Mouse (Mus musculus): Measurements from ENCODE around the gene Mycbp2. TPM values are rescaled to one million over a fixed set of nuclear protein-coding genes. Genes with fewer than 3 reads are reported as not detected.

Mycbp2 gene
- polyA plus RNA-seq, 1 experiment from 2014 or later = 38.0 TPM

- DNase-seq (ENCODE audit: low spot score) (no peak), ATAC-seq (no peak)
- H3K36me3 ChIP-seq (ENCODE audit: control insufficient read depth, insufficient read depth, low read length) = peaks cover 51% of the 10 kb centered on the region
Observed at GRCm38 (mm10) chr14:103093236-103093635, 253.4 kb downstream of the Mycbp2 start.

GRCm38 (mm10) chr14:103088624-103089023, 258.0 kb downstream of the Mycbp2 start:
- Histone ChIP-seq H3K27ac (ENCODE audit: low read depth, low read length) (no peak overlapping the region), H3K9me3 (replicated peaks; ENCODE audit: control insufficient read depth, low read length) (no peaks in the 10 kb centered on the region), H3K9ac (ENCODE audit: low read length) (no peak overlapping the region), H3K4me3 (ENCODE audit: low read depth, low read length) (no peak overlapping the region), H3K4me1 (ENCODE audit: control insufficient read depth, insufficient read depth, low read length) (no peaks in the 10 kb centered on the region), H3K27me3 (replicated peaks; ENCODE audit: control insufficient read depth, insufficient read depth, low read length) (no peaks in the 10 kb centered on the region), H3K4me2 (ENCODE audit: low read length) (no peak overlapping the region), H3K36me3 (ENCODE audit: control insufficient read depth, insufficient read depth, low read length) (peaks cover 72% of the 10 kb centered on the region)
- WGBS = 75% methylated on average over 6 of the region's 6 CpGs
- DNase-seq (ENCODE audit: low spot score) (peak; percentile 63), ATAC-seq (no peak; the same call in 1 of the 2 replicates)

More at GRCm38 (mm10) chr14:103093236-103093635, 253.4 kb downstream of the Mycbp2 start:
- Histone ChIP-seq H3K4me2 (ENCODE audit: low read length) (no peak overlapping the region), H3K9ac (ENCODE audit: low read length) (no peak overlapping the region), H3K27me3 (replicated peaks; ENCODE audit: control insufficient read depth, insufficient read depth, low read length) (no peaks in the 10 kb centered on the region), H3K4me1 (ENCODE audit: control insufficient read depth, insufficient read depth, low read length) (peaks cover 17% of the 10 kb centered on the region), H3K9me3 (replicated peaks; ENCODE audit: control insufficient read depth, low read length) (no peaks in the 10 kb centered on the region), H3K27ac (ENCODE audit: low read depth, low read length) (no peak overlapping the region), H3K4me3 (ENCODE audit: low read depth, low read length) (no peak overlapping the region)
- WGBS = 87% methylated on average over 3 of the region's 3 CpGs

DNA sequence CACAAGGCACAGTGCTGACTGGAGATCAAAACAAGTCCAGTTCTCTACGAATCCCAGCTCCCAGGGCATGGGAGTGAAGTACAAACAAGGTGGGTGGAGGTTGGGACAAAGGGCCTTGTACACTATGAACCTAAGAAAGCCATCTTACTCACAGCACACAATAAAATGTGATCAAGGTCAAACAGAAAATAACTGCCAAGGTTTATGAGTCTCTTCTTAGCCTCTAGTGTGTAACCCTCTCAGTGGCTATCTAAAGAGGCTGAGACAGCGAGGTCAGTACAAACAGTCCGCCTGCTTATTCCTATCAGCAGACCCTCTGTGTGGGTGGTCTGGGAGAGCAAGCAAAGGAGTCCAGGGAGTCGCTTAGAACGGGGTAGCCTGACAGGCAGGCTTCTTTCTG, 258.8 kb downstream of the Mycbp2 start:
- ATAC-seq (no peak), DNase-seq (ENCODE audit: low spot score) (no peak)
- Histone ChIP-seq H3K36me3 (ENCODE audit: control insufficient read depth, insufficient read depth, low read length) (peaks cover 70% of the 10 kb centered on the region), H3K27me3 (replicated peaks; ENCODE audit: control insufficient read depth, insufficient read depth, low read length) (no peaks in the 10 kb centered on the region), H3K27ac (ENCODE audit: low read depth, low read length) (no peak overlapping the region), H3K4me1 (ENCODE audit: control insufficient read depth, insufficient read depth, low read length) (no peaks in the 10 kb centered on the region), H3K9me3 (replicated peaks; ENCODE audit: control insufficient read depth, low read length) (no peaks in the 10 kb centered on the region), H3K4me2 (ENCODE audit: low read length) (no peak overlapping the region), H3K9ac (ENCODE audit: low read length) (no peak overlapping the region), H3K4me3 (ENCODE audit: low read depth, low read length) (no peak overlapping the region)
- 92% methylated on average over 5 of the region's 5 CpGs for WGBS

- no peaks in the 10 kb centered on the region for H3K27me3 ChIP-seq (replicated peaks; ENCODE audit: control insufficient read depth, insufficient read depth, low read length)
- no peaks in the 10 kb centered on the region for H3K4me1 ChIP-seq (ENCODE audit: control insufficient read depth, insufficient read depth, low read length)
- no peak overlapping the region for H3K4me2 ChIP-seq (ENCODE audit: low read length)
- H3K27ac ChIP-seq (ENCODE audit: low read depth, low read length) = no peak overlapping the region
- H3K9me3 ChIP-seq (replicated peaks; ENCODE audit: control insufficient read depth, low read length) = no peaks in the 10 kb centered on the region
- DNase-seq (ENCODE audit: low spot score) (no peak), ATAC-seq (no peak)
- H3K36me3 ChIP-seq (ENCODE audit: control insufficient read depth, insufficient read depth, low read length) = peaks cover 67% of the 10 kb centered on the region
- H3K9ac ChIP-seq (ENCODE audit: low read length) = no peak overlapping the region
- H3K4me3 ChIP-seq (ENCODE audit: low read depth, low read length) = no peak overlapping the region
- WGBS = 99% methylated on average over 4 of the region's 4 CpGs
Observed at GRCm38 (mm10) chr14:103086671-103087324, 259.8 kb downstream of the Mycbp2 start.

DNA sequence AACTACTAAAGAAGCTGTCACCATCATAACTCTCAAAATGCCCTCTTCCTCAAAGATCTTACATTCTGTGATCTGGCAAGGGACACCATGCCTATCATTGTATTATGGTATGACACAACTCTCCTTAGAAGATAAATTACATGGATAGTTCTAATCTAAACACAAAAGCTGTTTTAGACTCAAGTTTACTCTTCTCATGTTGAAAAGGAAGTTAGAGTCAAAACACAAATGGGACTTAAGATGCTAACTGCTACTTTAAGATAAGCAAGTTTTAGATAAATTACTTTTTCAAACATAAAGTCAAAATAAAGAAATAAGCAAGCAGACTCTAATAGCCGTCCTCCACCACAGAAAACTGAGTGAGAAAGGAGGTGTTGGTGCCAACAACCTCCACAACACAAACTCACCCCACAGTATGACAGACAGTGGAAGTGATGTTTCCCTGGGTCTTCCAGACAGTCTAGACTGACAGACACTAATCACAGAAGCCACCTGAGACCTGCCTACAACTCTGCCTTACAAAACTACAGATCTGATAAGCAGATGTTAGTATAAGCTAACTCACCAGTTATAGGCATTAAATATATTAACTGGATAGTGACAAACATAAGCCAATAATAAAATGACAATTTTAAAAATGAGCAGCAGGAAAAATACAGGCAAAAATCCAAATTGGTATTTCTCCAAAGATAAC, 260.6 kb downstream of the Mycbp2 start:
- Histone ChIP-seq H3K36me3 (ENCODE audit: control insufficient read depth, insufficient read depth, low read length) (peaks cover 62% of the 10 kb centered on the region), H3K4me2 (ENCODE audit: low read length) (no peak overlapping the region), H3K9me3 (replicated peaks; ENCODE audit: control insufficient read depth, low read length) (no peaks in the 10 kb centered on the region), H3K4me1 (ENCODE audit: control insufficient read depth, insufficient read depth, low read length) (no peaks in the 10 kb centered on the region), H3K9ac (ENCODE audit: low read length) (no peak overlapping the region), H3K4me3 (ENCODE audit: low read depth, low read length) (no peak overlapping the region), H3K27ac (ENCODE audit: low read depth, low read length) (no peak overlapping the region), H3K27me3 (replicated peaks; ENCODE audit: control insufficient read depth, insufficient read depth, low read length) (no peaks in the 10 kb centered on the region)
- WGBS = 85% methylated on average over 1 of the region's 1 CpGs
- ATAC-seq = no peak
- no peak for DNase-seq (ENCODE audit: low spot score)

DNA sequence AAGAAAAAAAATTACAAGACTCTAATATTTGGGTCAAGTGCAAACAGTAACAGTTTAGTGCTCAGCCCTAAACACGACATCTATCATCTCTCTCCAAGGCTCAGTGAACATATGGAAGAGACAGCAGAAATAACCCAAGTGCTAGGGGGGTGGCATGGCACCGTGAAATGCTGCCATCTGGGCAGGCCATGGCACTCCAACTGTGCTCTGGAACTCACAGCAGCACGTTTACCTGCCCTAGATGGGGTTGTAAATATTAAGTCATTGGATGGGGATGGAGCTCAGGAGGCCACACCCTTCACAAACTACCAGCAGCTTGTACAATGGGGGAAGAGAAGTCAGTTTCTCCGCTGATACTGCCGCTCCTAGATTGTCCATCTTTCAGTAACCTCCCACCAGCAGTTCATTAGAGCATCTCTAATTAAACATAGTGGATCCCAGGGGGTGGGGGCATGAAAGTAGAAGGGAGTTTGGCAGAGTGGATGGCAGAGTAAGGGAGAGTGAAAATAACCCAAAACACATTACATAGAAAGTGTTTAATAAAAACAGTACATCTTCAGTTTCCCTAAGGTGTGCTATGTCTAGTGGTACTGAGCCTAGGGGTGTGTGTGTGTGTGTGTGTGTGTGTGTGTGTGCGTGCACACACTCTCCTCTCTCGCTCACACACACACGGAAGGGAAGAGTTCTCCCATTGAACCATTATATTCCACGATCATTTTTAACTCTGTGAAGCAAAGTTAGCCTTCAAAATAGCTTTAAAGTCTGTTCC, 267.2 kb downstream of the Mycbp2 start:
- Histone ChIP-seq H3K9me3 (replicated peaks; ENCODE audit: control insufficient read depth, low read length) (no peaks in the 10 kb centered on the region), H3K4me2 (ENCODE audit: low read length) (no peak overlapping the region), H3K9ac (ENCODE audit: low read length) (no peak overlapping the region), H3K4me1 (ENCODE audit: control insufficient read depth, insufficient read depth, low read length) (no peaks in the 10 kb centered on the region), H3K27ac (ENCODE audit: low read depth, low read length) (no peak overlapping the region), H3K4me3 (ENCODE audit: low read depth, low read length) (no peak overlapping the region), H3K36me3 (ENCODE audit: control insufficient read depth, insufficient read depth, low read length) (peaks cover 25% of the 10 kb centered on the region), H3K27me3 (replicated peaks; ENCODE audit: control insufficient read depth, insufficient read depth, low read length) (no peaks in the 10 kb centered on the region)
- 71% methylated on average over 9 of the region's 9 CpGs for WGBS
- peak; percentile 66; the same call in 1 of the 2 replicates for ATAC-seq
- DNase-seq (ENCODE audit: low spot score) = peak; percentile 32

DNA sequence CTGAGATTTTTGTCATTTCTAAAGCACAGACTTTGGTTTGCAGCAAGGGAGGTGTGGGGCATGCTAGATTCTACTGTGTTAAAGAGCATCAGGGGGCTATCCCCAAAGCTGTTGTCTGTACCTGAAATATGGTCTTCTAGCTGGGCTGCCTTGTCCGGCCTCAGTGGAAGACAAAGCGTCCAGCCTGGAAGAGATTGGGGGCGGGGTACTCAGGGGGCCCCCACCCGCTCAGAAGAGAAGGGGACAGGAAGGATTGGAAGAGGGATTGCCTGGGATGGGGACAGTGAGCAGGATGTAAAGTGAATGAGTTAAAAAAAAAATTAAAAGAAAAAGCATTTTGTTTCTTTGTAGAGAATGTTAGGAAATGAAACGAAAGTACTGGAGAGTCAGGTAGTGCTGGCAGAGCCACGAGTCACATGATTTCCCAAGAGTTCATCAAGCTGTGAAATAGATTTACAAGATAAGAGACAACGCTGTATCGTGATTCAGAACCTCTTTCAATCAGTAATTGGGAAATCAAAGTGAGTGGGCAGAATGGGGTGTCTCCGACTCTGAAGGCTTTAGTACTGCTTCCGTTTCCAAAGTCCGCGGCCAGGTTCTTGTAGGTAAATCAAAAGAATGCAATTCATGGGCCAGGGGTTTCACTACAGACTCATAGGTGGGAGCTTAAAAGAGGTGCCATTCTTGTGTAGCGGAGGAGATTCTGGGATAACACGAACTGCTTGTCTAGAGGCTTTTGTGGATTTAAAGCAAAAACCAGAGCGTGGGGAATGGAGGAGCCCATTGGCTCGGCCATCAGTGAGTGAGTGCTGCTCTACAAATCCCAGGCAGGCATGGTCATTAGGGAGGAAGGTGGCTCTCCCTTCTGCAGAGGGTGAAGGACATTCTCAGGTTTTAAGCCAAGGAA, 268.4 kb downstream of the Mycbp2 start:
- 89% methylated on average over 16 of the region's 16 CpGs for WGBS
- Histone ChIP-seq H3K9ac (ENCODE audit: low read length) (no peak overlapping the region), H3K27me3 (replicated peaks; ENCODE audit: control insufficient read depth, insufficient read depth, low read length) (no peaks in the 10 kb centered on the region), H3K4me2 (ENCODE audit: low read length) (no peak overlapping the region), H3K9me3 (replicated peaks; ENCODE audit: control insufficient read depth, low read length) (no peaks in the 10 kb centered on the region), H3K36me3 (ENCODE audit: control insufficient read depth, insufficient read depth, low read length) (peaks cover 22% of the 10 kb centered on the region), H3K4me1 (ENCODE audit: control insufficient read depth, insufficient read depth, low read length) (no peaks in the 10 kb centered on the region), H3K4me3 (ENCODE audit: low read depth, low read length) (no peak overlapping the region), H3K27ac (ENCODE audit: low read depth, low read length) (no peak overlapping the region)
- no peak for ATAC-seq
- no peak for DNase-seq (ENCODE audit: low spot score)

- H3K27ac ChIP-seq (ENCODE audit: low read depth, low read length) = no peak overlapping the region
- H3K9me3 ChIP-seq (replicated peaks; ENCODE audit: control insufficient read depth, low read length) = no peaks in the 10 kb centered on the region
- ATAC-seq = no peak
- no peak overlapping the region for H3K9ac ChIP-seq (ENCODE audit: low read length)
- no peak overlapping the region for H3K4me3 ChIP-seq (ENCODE audit: low read depth, low read length)
- 93% methylated on average over 9 of the region's 9 CpGs for WGBS
- no peaks in the 10 kb centered on the region for H3K27me3 ChIP-seq (replicated peaks; ENCODE audit: control insufficient read depth, insufficient read depth, low read length)
- H3K36me3 ChIP-seq (ENCODE audit: control insufficient read depth, insufficient read depth, low read length) = peaks cover 15% of the 10 kb centered on the region
- H3K4me2 ChIP-seq (ENCODE audit: low read length) = no peak overlapping the region
- no peak for DNase-seq (ENCODE audit: low spot score)
- H3K4me1 ChIP-seq (ENCODE audit: control insufficient read depth, insufficient read depth, low read length) = no peaks in the 10 kb centered on the region
Observed at GRCm38 (mm10) chr14:103077272-103078005, 269.2 kb downstream of the Mycbp2 start.

All from forebrain, embryonic 14.5 days (tissue).